Mouse (Mus musculus): ENCODE data around the gene Olfr361. TPM values are rescaled to one million over a fixed set of nuclear protein-coding genes. Genes with fewer than 3 reads are reported as not detected.
"Not testable (repeated sequence)": the region's sequence is repeated elsewhere in the genome, so short reads cannot be mapped to it uniquely, and the experiment has no call there.

Gene Olfr361
- polyA plus RNA-seq (2015; fragmentation: Nextera tagmentation; extraction: Ambion mirVana): not detected in 2 replicates

GRCm38 (mm10) chr2:37089190-37089589 is at the start of gene Olfr361:
Gene Olfr361 (minus strand): TSS chr2:37089290.
- H3K9ac ChIP-seq (replicated peaks): not testable (repeated sequence)
- 53% methylated on average over 1 of the region's 1 CpGs for WGBS

GRCm38 (mm10) chr2:37117810-37118209 is 28.7 kb upstream of the Olfr361 start, which contains the start of gene Olfr362:
Gene Olfr362 (minus strand): TSS chr2:37117910.
- Histone ChIP-seq H3K4me3 (replicated peaks) (no peak within 1 kb of the TSS), H3K9ac (replicated peaks) (no peak within 1 kb of the TSS), H3K4me2 (replicated peaks) (no peak within 1 kb of the TSS), H3K27ac (no peak within 1 kb of the TSS), H3K9me3 (peaks cover 19% of the 10 kb centered on the region), H3K27me3 (no peaks in the 10 kb centered on the region), H3K36me3 (no peaks in the 10 kb centered on the region), H3K4me1 (replicated peaks) (no peaks in the 10 kb centered on the region)
- 94% methylated on average over 1 of the region's 1 CpGs for WGBS
- ATAC-seq: no peak

More at GRCm38 (mm10) chr2:37089190-37089589, at the start of gene Olfr361:
- H3K9me3 ChIP-seq: peaks cover 13% of the 10 kb centered on the region
- not testable (repeated sequence) for H3K4me2 ChIP-seq (replicated peaks); H3K4me3 ChIP-seq (replicated peaks); H3K27ac ChIP-seq; H3K27me3 ChIP-seq; H3K36me3 ChIP-seq; ATAC-seq; H3K4me1 ChIP-seq (replicated peaks)

GRCm38 (mm10) chr2:37065446-37065845 is 23.6 kb downstream of the Olfr361 start, which contains the start of gene Olfr360:
Gene Olfr360 (plus strand): TSS chr2:37065746.
- no peak within 1 kb of the TSS for H3K4me3 ChIP-seq (replicated peaks)
- ATAC-seq: no peak
- H3K4me2 ChIP-seq (replicated peaks): no peak within 1 kb of the TSS
- H3K4me1 ChIP-seq (replicated peaks): no peaks in the 10 kb centered on the region
- H3K36me3 ChIP-seq: no peaks in the 10 kb centered on the region
- no peaks in the 10 kb centered on the region for H3K27me3 ChIP-seq
- H3K9ac ChIP-seq (replicated peaks): no peak within 1 kb of the TSS
- peaks cover 19% of the 10 kb centered on the region for H3K9me3 ChIP-seq
- H3K27ac ChIP-seq: no peak within 1 kb of the TSS

Other genes starting within 250 kb of the Olfr361 start
- not detected in 2 replicates for gene Olfr350, start 243.0 kb downstream of the Olfr361 start, polyA plus RNA-seq (2015; fragmentation: Nextera tagmentation; extraction: Ambion mirVana)
- not detected in 2 replicates for gene Olfr351, start 226.6 kb downstream of the Olfr361 start, polyA plus RNA-seq (2015; fragmentation: Nextera tagmentation; extraction: Ambion mirVana)
- not detected in 2 replicates for gene Olfr352, start 220.8 kb downstream of the Olfr361 start, polyA plus RNA-seq (2015; fragmentation: Nextera tagmentation; extraction: Ambion mirVana)
- not detected in 2 replicates for gene Olfr353, start 196.4 kb downstream of the Olfr361 start, polyA plus RNA-seq (2015; fragmentation: Nextera tagmentation; extraction: Ambion mirVana)
- not detected in 2 replicates for gene Olfr354, start 183.6 kb downstream of the Olfr361 start, polyA plus RNA-seq (2015; fragmentation: Nextera tagmentation; extraction: Ambion mirVana)
- gene Olfr355, start 160.4 kb downstream of the Olfr361 start, polyA plus RNA-seq (2015; fragmentation: Nextera tagmentation; extraction: Ambion mirVana): not detected in 2 replicates
- gene Olfr356, start 152.2 kb downstream of the Olfr361 start, polyA plus RNA-seq (2015; fragmentation: Nextera tagmentation; extraction: Ambion mirVana): not detected in 2 replicates
- gene Olfr357, start 95.5 kb downstream of the Olfr361 start, polyA plus RNA-seq (2015; fragmentation: Nextera tagmentation; extraction: Ambion mirVana): not detected in 2 replicates
- not detected in 2 replicates for gene Olfr358, start 80.0 kb downstream of the Olfr361 start, polyA plus RNA-seq (2015; fragmentation: Nextera tagmentation; extraction: Ambion mirVana)
- gene Olfr360, start 23.5 kb downstream of the Olfr361 start, polyA plus RNA-seq (2015; fragmentation: Nextera tagmentation; extraction: Ambion mirVana): not detected in 2 replicates
- not detected in 2 replicates for gene Olfr362, start 28.6 kb upstream of the Olfr361 start, polyA plus RNA-seq (2015; fragmentation: Nextera tagmentation; extraction: Ambion mirVana)
- not detected in 2 replicates for gene Olfr364-ps1, start 50.0 kb upstream of the Olfr361 start, polyA plus RNA-seq (2015; fragmentation: Nextera tagmentation; extraction: Ambion mirVana)
- not detected in 2 replicates for gene Olfr365, start 98.9 kb upstream of the Olfr361 start, polyA plus RNA-seq (2015; fragmentation: Nextera tagmentation; extraction: Ambion mirVana)
- gene Olfr366, start 122.3 kb upstream of the Olfr361 start, polyA plus RNA-seq (2015; fragmentation: Nextera tagmentation; extraction: Ambion mirVana): not detected in 2 replicates
- gene Olfr368, start 237.2 kb upstream of the Olfr361 start, polyA plus RNA-seq (2015; fragmentation: Nextera tagmentation; extraction: Ambion mirVana): not detected in 2 replicates

Measured in midbrain, embryonic 13.5 days (tissue).